Mouse (Mus musculus): Measurements from ENCODE around the gene Ccl17. TPM values are rescaled to one million over a fixed set of nuclear protein-coding genes. Genes with fewer than 3 reads are reported as not detected.
A peak's percentile ranks its signal among the peaks of the same experiment; 100 is the strongest.
"Not testable (repeated sequence)": the region's sequence is repeated elsewhere in the genome, so short reads cannot be mapped to it uniquely, and the experiment has no call there.

Ccl17 gene
- polyA plus RNA-seq, 1 experiment from 2014 or later, result 0.57 TPM

- H3K9ac ChIP-seq (replicated peaks; ENCODE audit: low read length), result peak within 1 kb of the TSS; percentile 81
- peak within 1 kb of the TSS; percentile 85 for H3K27ac ChIP-seq (ENCODE audit: low read length)
- peak within 1 kb of the TSS; percentile 74 for H3K4me3 ChIP-seq (ENCODE audit: low read length)
- WGBS, result under 1% methylated on average over 72 of the region's 82 CpGs
- peak within 1 kb of the TSS; percentile 93 for H3K4me2 ChIP-seq (replicated peaks; ENCODE audit: low read depth, low read length)
- ATAC-seq (ENCODE audit: low FRiP score, low TSS enrichment), result peak; percentile 98
- peaks cover 23% of the 10 kb centered on the region for H3K4me1 ChIP-seq (ENCODE audit: insufficient read depth, low read length)
- peaks cover 4% of the 10 kb centered on the region; the same call in 1 of the 2 replicates for H3K36me3 ChIP-seq (ENCODE audit: insufficient read depth, low read length)
- no peaks in the 10 kb centered on the region for H3K9me3 ChIP-seq (ENCODE audit: low read length)
- H3K27me3 ChIP-seq (ENCODE audit: insufficient read depth, low read length), result no peaks in the 10 kb centered on the region
Measured at GRCm38 (mm10) chr8:94837662-94838574, 27.7 kb downstream of the Ccl17 start, which contains the start of the genes Coq9 and Ciapin1. TSS of gene Coq9 (plus strand) at chr8:94838321. TSS of gene Ciapin1 (minus strand) at chr8:94838358.

GRCm38 (mm10) chr8:94838600-94838999 is 28.3 kb downstream of the Ccl17 start:
- Histone ChIP-seq H3K9me3 (ENCODE audit: low read length) (no peaks in the 10 kb centered on the region), H3K4me1 (ENCODE audit: insufficient read depth, low read length) (peaks cover 19% of the 10 kb centered on the region), H3K9ac (replicated peaks; ENCODE audit: low read length) (peak overlapping the region; percentile 81), H3K36me3 (ENCODE audit: insufficient read depth, low read length) (peaks cover 5% of the 10 kb centered on the region; the same call in 1 of the 2 replicates), H3K27ac (ENCODE audit: low read length) (peak overlapping the region; percentile 85), H3K4me3 (ENCODE audit: low read length) (peak overlapping the region; percentile 74), H3K27me3 (ENCODE audit: insufficient read depth, low read length) (no peaks in the 10 kb centered on the region), H3K4me2 (replicated peaks; ENCODE audit: low read depth, low read length) (peak overlapping the region; percentile 70)
- under 1% methylated on average over 24 of the region's 24 CpGs for WGBS
- peak; percentile 68 for ATAC-seq (ENCODE audit: low FRiP score, low TSS enrichment)

GRCm38 (mm10) chr8:94841183-94841582 is 30.9 kb downstream of the Ccl17 start:
- Histone ChIP-seq H3K36me3 (ENCODE audit: insufficient read depth, low read length) (peaks cover 20% of the 10 kb centered on the region), H3K27me3 (ENCODE audit: insufficient read depth, low read length) (no peaks in the 10 kb centered on the region), H3K4me2 (replicated peaks; ENCODE audit: low read depth, low read length) (no peak overlapping the region), H3K4me3 (ENCODE audit: low read length) (no peak overlapping the region), H3K9ac (replicated peaks; ENCODE audit: low read length) (no peak overlapping the region), H3K27ac (ENCODE audit: low read length) (no peak overlapping the region), H3K4me1 (ENCODE audit: insufficient read depth, low read length) (peaks cover 16% of the 10 kb centered on the region), H3K9me3 (ENCODE audit: low read length) (no peaks in the 10 kb centered on the region)
- no peak for ATAC-seq (ENCODE audit: low FRiP score, low TSS enrichment)
- WGBS, result 47% methylated on average over 2 of the region's 2 CpGs

- H3K9me3 ChIP-seq (ENCODE audit: low read length), result no peaks in the 10 kb centered on the region
- 92% methylated on average over 5 of the region's 5 CpGs for WGBS
- no peak overlapping the region for H3K9ac ChIP-seq (replicated peaks; ENCODE audit: low read length)
- no peaks in the 10 kb centered on the region for H3K27me3 ChIP-seq (ENCODE audit: insufficient read depth, low read length)
- no peak for ATAC-seq (ENCODE audit: low FRiP score, low TSS enrichment)
- no peak overlapping the region for H3K27ac ChIP-seq (ENCODE audit: low read length)
- H3K4me3 ChIP-seq (ENCODE audit: low read length), result no peak overlapping the region
- H3K4me1 ChIP-seq (ENCODE audit: insufficient read depth, low read length), result no peaks in the 10 kb centered on the region
- H3K36me3 ChIP-seq (ENCODE audit: insufficient read depth, low read length), result peaks cover 51% of the 10 kb centered on the region
- no peak overlapping the region for H3K4me2 ChIP-seq (replicated peaks; ENCODE audit: low read depth, low read length)
Measured at GRCm38 (mm10) chr8:94850049-94850448, 39.8 kb downstream of the Ccl17 start.

GRCm38 (mm10) chr8:94854761-94855160 is 44.5 kb downstream of the Ccl17 start:
- 92% methylated on average over 11 of the region's 11 CpGs for WGBS
- peaks cover 36% of the 10 kb centered on the region for H3K36me3 ChIP-seq (ENCODE audit: insufficient read depth, low read length)
- not testable (repeated sequence) for H3K4me1 ChIP-seq (ENCODE audit: insufficient read depth, low read length); ATAC-seq (ENCODE audit: low FRiP score, low TSS enrichment); H3K4me2 ChIP-seq (replicated peaks; ENCODE audit: low read depth, low read length); H3K9ac ChIP-seq (replicated peaks; ENCODE audit: low read length); H3K9me3 ChIP-seq (ENCODE audit: low read length); H3K27ac ChIP-seq (ENCODE audit: low read length); H3K4me3 ChIP-seq (ENCODE audit: low read length); H3K27me3 ChIP-seq (ENCODE audit: insufficient read depth, low read length)

GRCm38 (mm10) chr8:94857011-94857345 is 46.7 kb downstream of the Ccl17 start:
- peaks cover 28% of the 10 kb centered on the region for H3K36me3 ChIP-seq (ENCODE audit: insufficient read depth, low read length)

GRCm38 (mm10) chr8:94857346-94858173 is 47.3 kb downstream of the Ccl17 start, which contains the start of gene Polr2c:
TSS of gene Polr2c (plus strand) at chr8:94857450.
- Histone ChIP-seq H3K27ac (ENCODE audit: low read length) (peak within 1 kb of the TSS; percentile 39; the same call in 1 of the 2 replicates), H3K4me2 (replicated peaks; ENCODE audit: low read depth, low read length) (peak within 1 kb of the TSS; percentile 67), H3K4me3 (ENCODE audit: low read length) (peak within 1 kb of the TSS; percentile 92), H3K9ac (replicated peaks; ENCODE audit: low read length) (peak within 1 kb of the TSS; percentile 95), H3K36me3 (ENCODE audit: insufficient read depth, low read length) (peaks cover 31% of the 10 kb centered on the region), H3K27me3 (ENCODE audit: insufficient read depth, low read length) (no peaks in the 10 kb centered on the region), H3K9me3 (ENCODE audit: low read length) (no peaks in the 10 kb centered on the region), H3K4me1 (ENCODE audit: insufficient read depth, low read length) (peaks cover 10% of the 10 kb centered on the region)
- ATAC-seq (ENCODE audit: low FRiP score, low TSS enrichment), result peak; percentile 83
- WGBS, result under 1% methylated on average over 68 of the region's 68 CpGs

More at GRCm38 (mm10) chr8:94857011-94857345, 46.7 kb downstream of the Ccl17 start:
- H3K4me1 ChIP-seq (ENCODE audit: insufficient read depth, low read length), result peaks cover 10% of the 10 kb centered on the region
- peak overlapping the region; percentile 92 for H3K4me3 ChIP-seq (ENCODE audit: low read length)
- H3K4me2 ChIP-seq (replicated peaks; ENCODE audit: low read depth, low read length), result no peak overlapping the region
- ATAC-seq (ENCODE audit: low FRiP score, low TSS enrichment), result no peak
- no peaks in the 10 kb centered on the region for H3K9me3 ChIP-seq (ENCODE audit: low read length)
- no peak overlapping the region for H3K27ac ChIP-seq (ENCODE audit: low read length)
- no peaks in the 10 kb centered on the region for H3K27me3 ChIP-seq (ENCODE audit: insufficient read depth, low read length)
- WGBS, result 33% methylated on average over 5 of the region's 5 CpGs
- H3K9ac ChIP-seq (replicated peaks; ENCODE audit: low read length), result no peak overlapping the region

GRCm38 (mm10) chr8:94861352-94861910 is 51.2 kb downstream of the Ccl17 start:
- no peak for ATAC-seq (ENCODE audit: low FRiP score, low TSS enrichment)
- no peak overlapping the region for H3K4me3 ChIP-seq (ENCODE audit: low read length)
- no peaks in the 10 kb centered on the region for H3K9me3 ChIP-seq (ENCODE audit: low read length)
- WGBS, result 74% methylated on average over 8 of the region's 8 CpGs
- peaks cover 45% of the 10 kb centered on the region for H3K36me3 ChIP-seq (ENCODE audit: insufficient read depth, low read length)
- H3K27me3 ChIP-seq (ENCODE audit: insufficient read depth, low read length), result no peaks in the 10 kb centered on the region
- peaks cover 10% of the 10 kb centered on the region for H3K4me1 ChIP-seq (ENCODE audit: insufficient read depth, low read length)
- H3K4me2 ChIP-seq (replicated peaks; ENCODE audit: low read depth, low read length), result no peak overlapping the region
- no peak overlapping the region for H3K9ac ChIP-seq (replicated peaks; ENCODE audit: low read length)
- H3K27ac ChIP-seq (ENCODE audit: low read length), result no peak overlapping the region

Data from kidney, embryonic 16.5 days (tissue).